Mouse (Mus musculus) liver, adult 2 months (tissue): ENCODE data around the gene Zfp11.

Experiments used
- CTCF ChIP-seq: fragments of 200-500 bp; IDR thresholded peaks from 2 replicates; pipeline ENCODE4 v1.5.1; 2011; ENCODE audit warnings: low read depth, low read length, control low read depth
- POLR2A ChIP-seq: fragments of 200-500 bp; IDR thresholded peaks from 2 replicates; pipeline ENCODE4 v1.6.1; 2011; ENCODE audit warnings: low read length, control low read depth; ENCODE audit not compliant: insufficient read depth; ENCODE audit errors: extremely low read depth

DNA sequence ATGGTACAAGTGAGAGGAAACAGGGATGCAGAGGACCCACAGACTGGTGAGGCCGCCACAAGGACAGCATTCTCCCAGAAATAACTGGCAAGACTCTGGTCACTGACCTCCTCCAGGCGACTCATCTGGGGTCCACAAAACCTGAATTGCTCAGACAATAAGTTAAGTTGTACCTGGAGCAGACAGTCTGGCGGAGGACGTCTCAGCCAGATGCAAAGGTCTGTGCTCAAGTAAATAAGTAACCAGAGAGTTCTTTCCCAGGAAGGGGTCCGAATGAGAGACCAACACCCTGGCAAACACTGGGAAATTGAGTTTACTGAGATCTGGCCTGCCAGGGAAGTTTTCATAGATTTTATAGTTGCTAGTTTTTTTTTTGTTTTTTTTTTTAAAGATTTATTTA, 48.5 kb downstream of the Zfp11 start:
- TF ChIP-seq CTCF (no peak), POLR2A (no peak)
